Mouse (Mus musculus): ENCODE measurements around the gene Sgk1. TPM values are rescaled to one million over a fixed set of nuclear protein-coding genes. Genes with fewer than 3 reads are reported as not detected.
A peak's percentile ranks its signal among the peaks of the same experiment; 100 is the strongest.

Gene Sgk1
- total and polyA plus RNA-seq, 2 experiments from 2014 or later, result 46.6 to 65.4 TPM

DNA sequence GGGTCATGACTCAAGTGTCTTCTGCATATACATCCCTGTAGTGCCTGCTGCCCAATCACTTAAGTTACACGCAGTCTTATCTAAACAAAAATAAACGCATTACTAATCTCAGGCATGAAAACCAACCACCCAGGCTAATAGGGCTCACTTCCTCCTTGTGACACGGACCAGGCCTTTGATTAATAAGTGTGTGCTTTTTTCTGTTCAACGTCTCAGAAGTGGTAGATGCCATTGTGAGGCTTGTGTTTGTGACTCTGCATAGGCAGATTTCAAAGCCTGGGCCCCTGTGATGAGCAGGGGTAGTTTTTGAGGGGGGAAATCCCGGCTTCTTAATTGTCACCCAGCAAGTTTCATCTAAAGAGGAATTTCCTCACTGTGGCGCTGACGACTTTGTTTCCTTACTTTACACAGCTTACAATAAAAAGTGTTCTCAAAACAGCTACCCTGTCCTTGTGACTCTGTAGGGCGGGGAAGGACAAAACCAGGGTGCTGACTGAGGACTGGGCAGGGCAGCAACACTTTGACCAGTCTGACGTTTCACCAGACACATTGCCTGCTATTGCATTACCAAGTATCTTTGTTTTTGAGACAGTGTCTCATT, 64.9 kb downstream of the Sgk1 start:
- no peaks in the 10 kb centered on the region for H3K36me3 ChIP-seq (ENCODE audit: insufficient read depth, low read length)
- no peak overlapping the region for H3K4me3 ChIP-seq (ENCODE audit: low read depth, low read length)
- H3K27ac ChIP-seq (ENCODE audit: low read depth, low read length), result no peak overlapping the region
- no peak for DNase-seq (ENCODE audit: low spot score)
- no peaks in the 10 kb centered on the region for H3K9me3 ChIP-seq (ENCODE audit: low read length)
- no peaks in the 10 kb centered on the region for H3K4me1 ChIP-seq (ENCODE audit: insufficient read depth, low read length)
- TF ChIP-seq CTCF (IDR thresholded peaks at IDR 0.05), result no peak
- ATAC-seq (ENCODE audit: low FRiP score), result no peak
- no peak overlapping the region for H3K4me2 ChIP-seq (ENCODE audit: low read depth, low read length, poor library complexity, severe bottlenecking)
- WGBS, result 82% methylated on average over 9 of the region's 9 CpGs
- H3K27me3 ChIP-seq (ENCODE audit: insufficient read depth, low read length), result no peaks in the 10 kb centered on the region
- H3K9ac ChIP-seq (replicated peaks; ENCODE audit: low read length, poor library complexity, severe bottlenecking), result no peak overlapping the region

DNA sequence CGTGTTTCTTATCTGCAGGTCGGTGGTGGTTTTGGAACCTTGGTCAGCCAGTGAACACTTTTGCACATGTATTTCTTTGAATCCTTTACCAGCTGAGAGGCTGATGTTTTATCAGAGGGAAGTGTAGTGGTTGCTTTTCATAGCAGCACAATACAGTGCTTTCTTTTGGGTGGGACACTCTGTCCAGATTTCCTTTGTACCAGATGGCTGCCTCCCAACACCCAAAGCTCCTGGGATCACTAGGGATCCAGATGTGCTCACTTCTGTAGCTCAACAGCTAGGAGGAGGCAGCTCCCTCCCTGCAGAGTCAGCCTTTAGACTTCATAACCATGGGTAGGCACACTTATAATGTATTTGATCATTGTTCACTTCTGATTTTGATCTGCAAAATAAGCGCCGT, 70.5 kb downstream of the Sgk1 start:
- Histone ChIP-seq H3K9ac (replicated peaks; ENCODE audit: low read length, poor library complexity, severe bottlenecking) (no peak overlapping the region), H3K9me3 (ENCODE audit: low read length) (no peaks in the 10 kb centered on the region), H3K36me3 (ENCODE audit: insufficient read depth, low read length) (no peaks in the 10 kb centered on the region), H3K4me1 (ENCODE audit: insufficient read depth, low read length) (no peaks in the 10 kb centered on the region), H3K4me2 (ENCODE audit: low read depth, low read length, poor library complexity, severe bottlenecking) (no peak overlapping the region), H3K27me3 (ENCODE audit: insufficient read depth, low read length) (no peaks in the 10 kb centered on the region), H3K4me3 (ENCODE audit: low read depth, low read length) (no peak overlapping the region), H3K27ac (ENCODE audit: low read depth, low read length) (no peak overlapping the region)
- ATAC-seq (ENCODE audit: low FRiP score), result no peak
- no peak for DNase-seq (ENCODE audit: low spot score)
- 80% methylated on average over 4 of the region's 4 CpGs for WGBS
- TF ChIP-seq CTCF (IDR thresholded peaks at IDR 0.05), result no peak

DNA sequence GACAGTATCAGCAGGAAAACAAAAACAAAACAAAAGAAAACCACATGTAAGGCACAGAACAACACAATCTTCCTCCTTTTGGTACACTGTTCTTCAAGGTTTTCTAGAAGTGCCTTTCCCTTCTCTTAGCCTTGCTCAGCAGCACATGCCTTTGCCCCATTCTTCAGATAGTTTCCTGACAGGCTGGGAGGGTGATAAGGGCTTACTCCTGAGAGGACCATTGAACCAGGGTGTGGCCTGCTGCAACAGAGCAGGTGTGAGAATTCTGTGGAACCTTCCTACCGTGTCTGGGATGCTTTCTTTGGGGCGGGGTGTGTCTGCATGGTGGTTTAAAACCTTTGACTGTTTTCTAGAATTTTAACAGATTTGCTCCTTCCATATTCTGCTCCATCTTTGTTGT, 79.1 kb downstream of the Sgk1 start:
- no peaks in the 10 kb centered on the region for H3K27me3 ChIP-seq (ENCODE audit: insufficient read depth, low read length)
- 94% methylated on average over 2 of the region's 2 CpGs for whole genome bisulfite sequencing
- H3K9me3 ChIP-seq (ENCODE audit: low read length), result no peaks in the 10 kb centered on the region
- no peak overlapping the region for H3K27ac ChIP-seq (ENCODE audit: low read depth, low read length)
- H3K4me2 ChIP-seq (ENCODE audit: low read depth, low read length, poor library complexity, severe bottlenecking), result no peak overlapping the region
- TF ChIP-seq CTCF (IDR thresholded peaks at IDR 0.05), result no peak
- H3K9ac ChIP-seq (replicated peaks; ENCODE audit: low read length, poor library complexity, severe bottlenecking), result no peak overlapping the region
- ATAC-seq (ENCODE audit: low FRiP score) (no peak), DNase-seq (ENCODE audit: low spot score) (no peak)
- no peak overlapping the region for H3K4me3 ChIP-seq (ENCODE audit: low read depth, low read length)
- H3K4me1 ChIP-seq (ENCODE audit: insufficient read depth, low read length), result 0 out of 2 replicates have a peak, but pooled peaks cover 3% of the 10 kb centered on the region
- no peaks in the 10 kb centered on the region for H3K36me3 ChIP-seq (ENCODE audit: insufficient read depth, low read length)

DNA sequence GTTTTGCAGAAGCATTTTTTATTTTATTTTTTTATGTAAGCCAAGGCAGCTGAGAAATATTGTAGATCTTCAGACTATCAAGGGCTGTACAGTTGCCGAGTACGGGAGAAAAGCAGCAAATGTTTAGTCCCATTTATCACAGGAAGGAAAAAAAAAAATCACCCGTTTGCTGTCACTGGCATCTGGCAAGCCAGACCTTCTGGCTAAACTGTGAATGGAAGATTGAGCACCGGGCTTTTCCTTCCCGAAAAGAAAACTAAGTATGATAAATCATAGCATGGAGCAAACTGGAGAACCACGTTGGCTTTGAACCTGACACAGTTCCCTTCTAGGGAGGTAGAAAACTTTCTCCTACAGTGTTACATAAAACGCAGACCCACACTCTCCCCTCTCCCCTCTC, 81.0 kb downstream of the Sgk1 start:
- ATAC-seq (ENCODE audit: low FRiP score) (no peak), DNase-seq (ENCODE audit: low spot score) (peak; percentile 24)
- Histone ChIP-seq H3K9ac (replicated peaks; ENCODE audit: low read length, poor library complexity, severe bottlenecking) (no peak overlapping the region), H3K27ac (ENCODE audit: low read depth, low read length) (no peak overlapping the region), H3K4me1 (ENCODE audit: insufficient read depth, low read length) (no peaks in the 10 kb centered on the region), H3K9me3 (ENCODE audit: low read length) (no peaks in the 10 kb centered on the region), H3K4me2 (ENCODE audit: low read depth, low read length, poor library complexity, severe bottlenecking) (no peak overlapping the region), H3K27me3 (ENCODE audit: insufficient read depth, low read length) (no peaks in the 10 kb centered on the region), H3K36me3 (ENCODE audit: insufficient read depth, low read length) (no peaks in the 10 kb centered on the region), H3K4me3 (ENCODE audit: low read depth, low read length) (no peak overlapping the region)
- no peak for TF ChIP-seq CTCF (IDR thresholded peaks at IDR 0.05)
- WGBS, result 84% methylated on average over 7 of the region's 7 CpGs

DNA sequence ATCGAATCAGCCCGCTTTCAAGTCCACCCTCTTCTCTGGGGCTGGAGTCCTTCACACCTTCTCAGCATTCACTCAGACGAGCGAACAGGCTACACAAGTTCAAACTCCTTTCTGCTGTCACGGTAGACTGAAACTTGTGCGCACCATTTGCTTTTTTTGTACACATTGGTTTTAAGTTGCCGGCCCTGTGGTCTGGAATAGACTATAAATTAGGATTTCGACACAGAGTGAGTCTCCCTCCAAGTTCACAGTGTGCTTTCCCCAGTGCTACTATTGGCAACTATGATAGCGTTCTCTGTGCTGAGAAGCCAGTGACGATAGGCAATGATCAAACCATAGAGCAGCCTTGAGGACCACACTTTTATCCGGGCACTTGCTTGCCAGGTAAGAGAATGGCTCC, 91.7 kb downstream of the Sgk1 start:
- DNase-seq (ENCODE audit: low spot score) (no peak), ATAC-seq (ENCODE audit: low FRiP score) (no peak)
- Histone ChIP-seq H3K4me1 (ENCODE audit: insufficient read depth, low read length) (no peaks in the 10 kb centered on the region), H3K9ac (replicated peaks; ENCODE audit: low read length, poor library complexity, severe bottlenecking) (no peak overlapping the region), H3K4me3 (ENCODE audit: low read depth, low read length) (no peak overlapping the region), H3K4me2 (ENCODE audit: low read depth, low read length, poor library complexity, severe bottlenecking) (no peak overlapping the region), H3K36me3 (ENCODE audit: insufficient read depth, low read length) (0 out of 2 replicates have a peak, but pooled peaks cover 3% of the 10 kb centered on the region), H3K27ac (ENCODE audit: low read depth, low read length) (no peak overlapping the region), H3K9me3 (ENCODE audit: low read length) (no peaks in the 10 kb centered on the region), H3K27me3 (ENCODE audit: insufficient read depth, low read length) (no peaks in the 10 kb centered on the region)
- 92% methylated on average over 11 of the region's 11 CpGs for WGBS
- no peak for TF ChIP-seq CTCF (IDR thresholded peaks at IDR 0.05)

DNA sequence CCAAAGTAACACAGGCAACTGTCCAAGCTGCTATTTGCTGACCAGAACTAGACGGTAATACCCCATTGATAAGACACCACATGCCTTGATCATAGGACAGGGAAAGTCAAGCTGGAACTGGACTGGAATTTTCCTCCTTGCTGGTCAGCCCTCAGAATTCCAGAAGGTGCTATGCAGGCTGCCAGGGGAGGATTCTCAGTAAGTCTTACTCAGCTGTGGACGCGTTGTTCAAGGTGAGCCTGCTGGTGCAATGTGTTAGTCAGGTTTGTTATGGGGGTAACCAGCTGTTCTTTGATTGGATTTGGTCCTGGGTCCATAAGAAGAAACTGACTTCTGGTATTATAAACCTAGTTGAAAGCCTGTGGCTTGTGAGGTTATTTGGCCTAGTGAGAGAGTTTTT, 92.8 kb downstream of the Sgk1 start:
- 94% methylated on average over 3 of the region's 3 CpGs for WGBS
- H3K9ac ChIP-seq (replicated peaks; ENCODE audit: low read length, poor library complexity, severe bottlenecking), result no peak overlapping the region
- no peak overlapping the region for H3K27ac ChIP-seq (ENCODE audit: low read depth, low read length)
- no peak for TF ChIP-seq CTCF (IDR thresholded peaks at IDR 0.05)
- ATAC-seq (ENCODE audit: low FRiP score), result no peak
- no peaks in the 10 kb centered on the region for H3K27me3 ChIP-seq (ENCODE audit: insufficient read depth, low read length)
- no peak overlapping the region for H3K4me2 ChIP-seq (ENCODE audit: low read depth, low read length, poor library complexity, severe bottlenecking)
- no peaks in the 10 kb centered on the region for H3K4me1 ChIP-seq (ENCODE audit: insufficient read depth, low read length)
- no peak overlapping the region for H3K4me3 ChIP-seq (ENCODE audit: low read depth, low read length)
- no peak for DNase-seq (ENCODE audit: low spot score)
- H3K9me3 ChIP-seq (ENCODE audit: low read length), result no peaks in the 10 kb centered on the region
- 0 out of 2 replicates have a peak, but pooled peaks cover 3% of the 10 kb centered on the region for H3K36me3 ChIP-seq (ENCODE audit: insufficient read depth, low read length)

Measured in midbrain, postnatal 0 days (tissue).